Mouse (Mus musculus): Measurements from ENCODE around the gene Wfdc5. TPM values are rescaled to one million over a fixed set of nuclear protein-coding genes. Genes with fewer than 3 reads are reported as not detected.

Wfdc5 gene
- total RNA-seq (2023): not detected

GRCm38 (mm10) chr2:164182692-164183255 lies at the start of gene Wfdc5:
Gene Wfdc5 (minus strand): TSS chr2:164182742.

GRCm38 (mm10) chr2:164221522-164221921 lies 39.0 kb upstream of the Wfdc5 start, which contains the start of gene Wfdc15b:
Gene Wfdc15b (minus strand): TSS chr2:164221660.

GRCm38 (mm10) chr2:164199626-164200327 lies 17.2 kb upstream of the Wfdc5 start, which contains the start of gene Wfdc15a:
Gene Wfdc15a (minus strand): TSS chr2:164200130.

GRCm38 (mm10) chr2:164190576-164190975 lies 8.0 kb upstream of the Wfdc5 start, which contains the start of gene Wfdc12:
Gene Wfdc12 (minus strand): TSS chr2:164190608.

GRCm38 (mm10) chr2:164170902-164171301 lies 11.6 kb downstream of the Wfdc5 start, which contains the start of gene Kcns1:
Gene Kcns1 (minus strand): TSS chr2:164171113.

Other genes with a start within 250 kb of the Wfdc5 start
- 100 to 1,000 TPM; 180 to 188 TPM for gene Ywhab, start 187.8 kb downstream of the Wfdc5 start, total RNA-seq (2023)
- 1 to 10 TPM; 2.4 to 3.4 TPM for gene Pabpc1l, start 157.3 kb downstream of the Wfdc5 start, total RNA-seq (2023)
- 100 to 1,000 TPM; 135 to 141 TPM for gene Stk4, start 112.4 kb downstream of the Wfdc5 start, total RNA-seq (2023)
- 10 to 100 TPM; 62.5 to 62.7 TPM for gene Tomm34, start 111.6 kb downstream of the Wfdc5 start, total RNA-seq (2023)
- gene Kcns1, start 11.6 kb downstream of the Wfdc5 start, total RNA-seq (2023): not detected
- gene Wfdc12, start 7.9 kb upstream of the Wfdc5 start, total RNA-seq (2023): not detected
- gene Wfdc15a, start 17.4 kb upstream of the Wfdc5 start, total RNA-seq (2023): not detected
- gene Wfdc15b, start 38.9 kb upstream of the Wfdc5 start, total RNA-seq (2023): not detected
- gene Svs2, start 55.7 kb upstream of the Wfdc5 start, total RNA-seq (2023): not detected
- gene Svs3b, start 73.9 kb upstream of the Wfdc5 start, total RNA-seq (2023): not detected
- not detected for gene Svs4, start 95.7 kb upstream of the Wfdc5 start, total RNA-seq (2023)
- gene Svs3a, start 106.5 kb upstream of the Wfdc5 start, total RNA-seq (2023): not detected
- not detected for gene Svs6, start 134.0 kb upstream of the Wfdc5 start, total RNA-seq (2023)
- not detected for gene Svs5, start 150.0 kb upstream of the Wfdc5 start, total RNA-seq (2023)
- gene Slpi, start 206.4 kb upstream of the Wfdc5 start, total RNA-seq (2023): 100 to 1,000 TPM; 227 to 229 TPM
- not detected for gene Rbpjl, start 220.4 kb upstream of the Wfdc5 start, total RNA-seq (2023)
- gene Matn4, start 222.4 kb upstream of the Wfdc5 start, total RNA-seq (2023): not detected

All from monocyte, adult 59 days (primary cell).